Mouse (Mus musculus) stomach, embryonic 16.5 days (tissue): ENCODE measurements at regions not wholly inside any gene's neighbourhood (a gene's known extent, or its start where the extent isn't known, plus 50 kb on each side); places are given as distances from the start of the nearest gene placed in this dataset.
A peak's percentile ranks its signal among the peaks of the same experiment; 100 is the strongest.

Experiments
- ATAC-seq: fragments of 200-750 bp; cut with Nextera tagmentation; 2 replicates; pipeline ENCODE4 v1.8.0; 2017; ENCODE audit warnings: moderate number of reproducible peaks, moderate TSS enrichment; ENCODE audit not compliant: insufficient read depth, low FRiP score
- H3K27ac ChIP-seq: fragments of 300-500 bp; sonication (generic); 2 replicates; pipeline ENCODE4 v1.5.1; 2014; ENCODE audit warnings: low read length
- H3K27me3 ChIP-seq: fragments of 300-500 bp; sonication (generic); 2 replicates; pipeline ENCODE4 v1.6.1; 2014; ENCODE audit warnings: low read length, control low read depth, mixed read lengths; ENCODE audit not compliant: control insufficient read depth, insufficient read depth
- H3K36me3 ChIP-seq: fragments of 300-500 bp; sonication (generic); 2 replicates; pipeline ENCODE4 v1.6.1; 2014; ENCODE audit warnings: low read length; ENCODE audit not compliant: control insufficient read depth, insufficient read depth
- H3K4me1 ChIP-seq: fragments of 300-500 bp; sonication (generic); 2 replicates; pipeline ENCODE4 v1.6.1; 2014; ENCODE audit warnings: low read length, control low read depth, mixed read lengths; ENCODE audit not compliant: control insufficient read depth, insufficient read depth
- H3K4me2 ChIP-seq: fragments of 300-500 bp; sonication (generic); 2 replicates; pipeline ENCODE4 v1.6.1; 2014; ENCODE audit warnings: low read depth, low read length, mixed read lengths
- H3K4me3 ChIP-seq: fragments of 300-500 bp; sonication (generic); replicated peaks from 2 replicates; pipeline ENCODE4 v1.5.1; 2014; ENCODE audit warnings: mild to moderate bottlenecking, low read length
- H3K9ac ChIP-seq: fragments of 300-500 bp; sonication (generic); 2 replicates; pipeline ENCODE4 v1.6.1; 2014; ENCODE audit warnings: low read length
- H3K9me3 ChIP-seq: fragments of 300-500 bp; sonication (generic); replicated peaks from 2 replicates; pipeline ENCODE4 v1.6.1; 2016; ENCODE audit warnings: low read length, control low read depth; ENCODE audit not compliant: control insufficient read depth
- WGBS: fragments of 180-500 bp; shearing (Covaris S2); extraction: QIAGEN DNeasy Blood & Tissue Kit; methylation state at CpG from one replicate; pipeline ENCODE4 v1.1.7; 2014; 5-methylcytosine and 5-hydroxymethylcytosine counted together

- no peaks in the 10 kb centered on the region for H3K36me3 ChIP-seq
- H3K4me2 ChIP-seq, result no peak overlapping the region
- no peak overlapping the region for H3K4me3 ChIP-seq
- no peak overlapping the region for H3K9ac ChIP-seq
- WGBS, result 6% methylated on average over 5 of the region's 5 CpGs
- no peaks in the 10 kb centered on the region for H3K9me3 ChIP-seq
- no peak overlapping the region for H3K27ac ChIP-seq
- H3K4me1 ChIP-seq, result peaks cover 9% of the 10 kb centered on the region
- H3K27me3 ChIP-seq, result no peaks in the 10 kb centered on the region
- ATAC-seq, result 0 out of 2 replicates have a peak, but pooled peaks have one; percentile 19
Measured at GRCm38 (mm10) chr1:88752332-88752731, 50.3 kb upstream of the Arl4c start.

GRCm38 (mm10) chr1:88756658-88757057, 54.6 kb upstream of the Arl4c start:
- no peaks in the 10 kb centered on the region for H3K9me3 ChIP-seq
- H3K36me3 ChIP-seq, result no peaks in the 10 kb centered on the region
- no peak for ATAC-seq
- H3K4me1 ChIP-seq, result peaks cover 9% of the 10 kb centered on the region
- H3K9ac ChIP-seq, result no peak overlapping the region; the same call in 1 of the 2 replicates
- WGBS, result 75% methylated on average over 7 of the region's 7 CpGs
- no peak overlapping the region for H3K4me3 ChIP-seq
- no peak overlapping the region for H3K4me2 ChIP-seq
- H3K27ac ChIP-seq, result peak overlapping the region; percentile 80
- H3K27me3 ChIP-seq, result no peaks in the 10 kb centered on the region

GRCm38 (mm10) chr1:88757162-88757561, 55.1 kb upstream of the Arl4c start:
- no peak overlapping the region; the same call in 1 of the 2 replicates for H3K9ac ChIP-seq
- 49% methylated on average over 7 of the region's 7 CpGs for WGBS
- no peak overlapping the region for H3K4me2 ChIP-seq
- H3K4me3 ChIP-seq, result no peak overlapping the region
- H3K9me3 ChIP-seq, result no peaks in the 10 kb centered on the region
- H3K36me3 ChIP-seq, result no peaks in the 10 kb centered on the region
- H3K27ac ChIP-seq, result peak overlapping the region; percentile 80
- ATAC-seq, result no peak
- H3K27me3 ChIP-seq, result no peaks in the 10 kb centered on the region
- peaks cover 9% of the 10 kb centered on the region for H3K4me1 ChIP-seq

GRCm38 (mm10) chr1:88757746-88758145, 55.7 kb upstream of the Arl4c start:
- no peaks in the 10 kb centered on the region for H3K36me3 ChIP-seq
- no peak overlapping the region for H3K9ac ChIP-seq
- H3K27me3 ChIP-seq, result no peaks in the 10 kb centered on the region
- H3K4me1 ChIP-seq, result peaks cover 9% of the 10 kb centered on the region
- WGBS, result 22% methylated on average over 3 of the region's 3 CpGs
- peak; percentile 71 for ATAC-seq
- H3K9me3 ChIP-seq, result no peaks in the 10 kb centered on the region
- H3K27ac ChIP-seq, result peak overlapping the region; percentile 80
- no peak overlapping the region for H3K4me2 ChIP-seq
- no peak overlapping the region for H3K4me3 ChIP-seq

GRCm38 (mm10) chr1:88760643-88761042, 58.6 kb upstream of the Arl4c start:
- Histone ChIP-seq H3K4me2 (no peak overlapping the region), H3K36me3 (no peaks in the 10 kb centered on the region), H3K9me3 (no peaks in the 10 kb centered on the region), H3K9ac (no peak overlapping the region), H3K27me3 (no peaks in the 10 kb centered on the region), H3K27ac (no peak overlapping the region), H3K4me3 (no peak overlapping the region), H3K4me1 (peaks cover 5% of the 10 kb centered on the region)
- 68% methylated on average over 11 of the region's 11 CpGs for WGBS
- ATAC-seq, result no peak

- no peaks in the 10 kb centered on the region for H3K9me3 ChIP-seq
- H3K4me3 ChIP-seq, result no peak overlapping the region
- no peak overlapping the region for H3K27ac ChIP-seq
- no peak for ATAC-seq
- no peak overlapping the region for H3K4me2 ChIP-seq
- no peaks in the 10 kb centered on the region for H3K27me3 ChIP-seq
- no peak overlapping the region for H3K9ac ChIP-seq
- H3K4me1 ChIP-seq, result peaks cover 5% of the 10 kb centered on the region
- no peaks in the 10 kb centered on the region for H3K36me3 ChIP-seq
- WGBS, result 76% methylated on average over 6 of the region's 6 CpGs
Measured at GRCm38 (mm10) chr1:88761121-88761520, 59.1 kb upstream of the Arl4c start.

- H3K4me3 ChIP-seq, result no peak overlapping the region
- peak; percentile 58; the same call in 1 of the 2 replicates for ATAC-seq
- no peak overlapping the region for H3K4me2 ChIP-seq
- H3K4me1 ChIP-seq, result no peaks in the 10 kb centered on the region; the same call in 1 of the 2 replicates
- H3K27me3 ChIP-seq, result no peaks in the 10 kb centered on the region
- no peaks in the 10 kb centered on the region for H3K36me3 ChIP-seq
- H3K9ac ChIP-seq, result no peak overlapping the region
- WGBS, result 48% methylated on average over 6 of the region's 6 CpGs
- H3K27ac ChIP-seq, result no peak overlapping the region
- no peaks in the 10 kb centered on the region for H3K9me3 ChIP-seq
Measured at GRCm38 (mm10) chr1:88763725-88764364, 61.8 kb upstream of the Arl4c start.

- no peak overlapping the region for H3K4me3 ChIP-seq
- no peak overlapping the region for H3K27ac ChIP-seq
- H3K36me3 ChIP-seq, result no peaks in the 10 kb centered on the region
- no peaks in the 10 kb centered on the region for H3K9me3 ChIP-seq
- no peak overlapping the region for H3K4me2 ChIP-seq
- no peak for ATAC-seq
- H3K9ac ChIP-seq, result no peak overlapping the region
- 90% methylated on average over 1 of the region's 1 CpGs for WGBS
- no peaks in the 10 kb centered on the region for H3K27me3 ChIP-seq
- H3K4me1 ChIP-seq, result no peaks in the 10 kb centered on the region; the same call in 1 of the 2 replicates
Measured at GRCm38 (mm10) chr1:88764478-88764877, 62.5 kb upstream of the Arl4c start.

GRCm38 (mm10) chr1:88777009-88777408, 75.0 kb upstream of the Arl4c start:
- no peak overlapping the region for H3K4me2 ChIP-seq
- H3K36me3 ChIP-seq, result no peaks in the 10 kb centered on the region
- ATAC-seq, result no peak
- H3K27me3 ChIP-seq, result no peaks in the 10 kb centered on the region
- no peak overlapping the region for H3K27ac ChIP-seq
- no peaks in the 10 kb centered on the region for H3K4me1 ChIP-seq
- no peak overlapping the region for H3K9ac ChIP-seq
- H3K4me3 ChIP-seq, result no peak overlapping the region
- WGBS, result 88% methylated on average over 5 of the region's 5 CpGs
- H3K9me3 ChIP-seq, result no peaks in the 10 kb centered on the region
